Mouse (Mus musculus) Muller cell, postnatal 12 days (primary cell): ENCODE measurements at regions not wholly inside any gene's neighbourhood (a gene's known extent, or its start where the extent isn't known, plus 50 kb on each side); places are given as distances from the start of the nearest gene placed in this dataset.
A peak's percentile ranks its signal among the peaks of the same experiment; 100 is the strongest.

ENCODE experiments used
- DNase-seq: peaks from one replicate; pipeline ENCODE4 v3.0.0-alpha.2; 2015; ENCODE audit errors: inconsistent ontology term

DNA sequence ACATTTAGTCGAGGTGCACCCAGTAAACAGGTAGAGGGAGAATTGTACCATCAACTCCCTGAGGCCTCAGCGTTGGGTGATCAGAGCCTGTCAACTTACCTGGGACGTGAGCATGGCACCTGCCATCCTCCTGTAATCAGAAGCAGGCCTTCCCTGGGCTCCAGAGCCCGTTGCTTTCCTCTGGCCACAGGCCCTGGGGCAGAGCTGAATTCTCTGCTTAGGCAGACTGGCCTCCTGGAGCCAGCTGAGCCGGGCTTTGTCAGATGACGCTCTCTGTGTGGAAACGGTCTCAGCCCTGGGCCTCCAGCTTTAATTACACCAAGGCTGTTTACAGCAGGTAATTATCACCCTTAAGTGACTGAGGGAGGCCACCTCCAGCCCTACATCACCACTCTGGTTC, 92.6 kb upstream of the Pmepa1 start:
- no peak for DNase-seq

DNA sequence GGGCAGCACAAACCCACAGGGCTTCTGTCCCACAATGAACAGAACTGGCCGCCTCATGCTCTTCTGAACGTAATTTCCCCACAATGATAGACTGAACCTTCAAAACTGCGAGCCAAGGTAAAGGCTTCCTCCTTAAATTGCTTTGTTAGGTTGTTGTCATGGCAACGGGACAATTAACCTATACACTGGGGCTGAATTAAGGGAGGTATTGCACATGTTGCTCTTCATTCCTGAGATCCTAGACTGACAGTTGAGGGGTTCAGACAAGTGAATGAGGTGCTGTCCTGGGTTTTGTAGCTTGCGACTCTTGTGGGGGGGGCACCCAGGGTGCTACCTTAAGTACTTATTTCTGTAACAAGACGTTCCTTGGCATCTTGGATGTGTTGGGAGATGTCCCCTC, 100.6 kb upstream of the Pmepa1 start:
- no peak for DNase-seq

DNA sequence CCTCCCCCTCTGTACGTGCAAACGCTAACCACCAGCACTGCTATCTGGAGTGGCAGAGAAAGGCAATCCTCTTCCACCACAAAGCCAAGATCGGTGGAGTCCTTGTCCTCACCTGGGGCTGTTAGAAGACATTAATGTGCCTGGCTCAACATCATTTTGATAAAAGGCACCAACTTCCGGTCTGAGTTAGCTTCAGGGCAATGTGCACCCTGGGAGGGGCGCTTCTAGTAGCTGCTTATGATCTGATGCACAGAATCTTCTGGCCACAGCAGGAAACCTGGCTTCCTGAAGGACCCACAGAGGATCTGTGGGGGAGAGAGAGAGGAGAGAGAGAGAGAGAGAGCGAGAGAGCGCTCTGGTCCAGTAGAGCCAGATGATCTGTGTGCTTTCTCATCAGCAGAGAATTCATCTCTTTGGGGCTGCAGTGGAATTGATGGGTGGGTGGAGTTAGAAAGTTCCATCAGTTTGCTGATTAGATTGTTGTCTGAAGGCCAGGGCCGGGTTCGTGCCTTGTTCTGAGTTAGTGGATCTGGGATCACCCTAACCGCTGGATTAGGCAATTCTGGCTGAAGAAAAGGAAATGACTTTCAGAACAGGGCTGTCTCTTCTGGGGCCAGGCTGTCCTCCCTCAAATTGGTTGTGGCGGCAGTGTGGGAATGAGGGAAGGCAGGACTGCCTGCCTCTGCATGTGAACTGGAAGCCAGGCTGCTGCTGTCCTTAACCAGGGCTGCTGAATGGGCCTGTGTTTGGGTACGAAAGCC, 101.3 kb upstream of the Pmepa1 start:
- DNase-seq, result peak; percentile 65

DNA sequence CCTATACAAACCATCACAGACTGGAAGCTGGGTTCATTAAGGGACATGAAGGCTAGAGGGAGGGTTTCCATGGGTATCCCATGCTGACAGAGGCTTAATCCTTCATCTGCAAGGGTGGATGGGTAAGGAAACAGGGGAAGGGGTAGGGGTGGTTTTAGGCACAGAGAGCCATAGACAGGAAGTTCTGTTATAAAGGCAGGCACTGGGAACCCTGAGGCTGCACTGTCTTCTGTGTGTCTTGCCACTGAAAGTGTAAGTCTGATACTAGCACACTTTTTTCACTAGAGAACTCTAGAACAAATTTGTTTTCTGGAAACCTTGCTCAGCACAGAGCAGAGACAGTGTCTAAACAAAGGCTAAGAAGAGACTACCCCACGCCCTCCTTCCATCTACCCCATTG, 103.4 kb upstream of the Pmepa1 start:
- DNase-seq, result no peak

DNA sequence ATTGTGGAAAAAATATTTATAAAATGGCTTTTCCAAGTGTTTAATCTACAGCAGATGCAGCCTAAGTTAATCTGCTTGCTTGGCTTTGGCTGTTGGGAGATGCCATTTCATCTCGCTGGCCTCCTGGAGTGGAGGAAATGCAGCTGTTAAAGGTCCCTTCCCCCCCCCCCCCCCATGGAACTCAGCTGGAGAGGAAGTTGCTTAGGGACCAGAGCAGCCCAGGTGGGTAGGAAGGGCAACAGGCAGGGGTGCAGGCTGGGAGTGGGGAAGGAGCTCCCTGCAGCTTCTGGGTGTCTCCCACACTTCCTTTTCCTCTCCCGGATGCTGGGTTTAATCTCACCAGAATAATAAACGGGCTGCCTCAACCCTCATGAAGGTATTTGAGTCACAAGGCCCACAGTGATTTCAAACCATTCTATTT, 104.0 kb upstream of the Pmepa1 start:
- DNase-seq, result no peak

DNA sequence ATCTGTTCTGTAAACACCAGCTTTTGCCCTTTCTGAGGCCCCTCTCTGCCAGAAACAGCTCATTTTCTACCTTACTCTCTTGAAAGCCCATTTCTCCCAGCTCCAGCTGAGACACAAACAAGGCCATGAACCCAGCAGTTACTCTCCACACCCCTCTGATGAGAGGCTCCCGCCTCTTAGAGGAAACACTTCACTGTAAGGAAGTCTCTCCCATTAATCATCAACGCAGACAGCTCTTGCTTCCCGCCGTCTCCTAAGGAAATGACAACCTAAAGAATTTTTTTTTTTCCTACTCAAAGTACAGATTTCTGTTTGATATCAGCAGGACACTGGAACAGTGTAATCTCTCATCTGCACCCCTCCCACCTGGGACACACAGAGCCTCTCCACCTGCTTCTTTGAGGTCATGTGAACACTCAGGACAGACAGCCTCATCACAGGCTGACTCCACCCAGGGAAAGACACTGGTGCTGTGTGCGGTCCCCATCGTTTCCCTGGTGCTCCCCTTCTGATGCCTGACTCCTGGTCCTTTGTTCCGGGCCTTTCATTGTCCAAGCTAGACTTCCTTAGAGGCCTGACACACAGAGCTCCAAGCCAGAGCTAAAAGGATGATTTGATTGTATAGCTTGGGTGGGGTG, 106.0 kb upstream of the Pmepa1 start:
- DNase-seq, result no peak

DNA sequence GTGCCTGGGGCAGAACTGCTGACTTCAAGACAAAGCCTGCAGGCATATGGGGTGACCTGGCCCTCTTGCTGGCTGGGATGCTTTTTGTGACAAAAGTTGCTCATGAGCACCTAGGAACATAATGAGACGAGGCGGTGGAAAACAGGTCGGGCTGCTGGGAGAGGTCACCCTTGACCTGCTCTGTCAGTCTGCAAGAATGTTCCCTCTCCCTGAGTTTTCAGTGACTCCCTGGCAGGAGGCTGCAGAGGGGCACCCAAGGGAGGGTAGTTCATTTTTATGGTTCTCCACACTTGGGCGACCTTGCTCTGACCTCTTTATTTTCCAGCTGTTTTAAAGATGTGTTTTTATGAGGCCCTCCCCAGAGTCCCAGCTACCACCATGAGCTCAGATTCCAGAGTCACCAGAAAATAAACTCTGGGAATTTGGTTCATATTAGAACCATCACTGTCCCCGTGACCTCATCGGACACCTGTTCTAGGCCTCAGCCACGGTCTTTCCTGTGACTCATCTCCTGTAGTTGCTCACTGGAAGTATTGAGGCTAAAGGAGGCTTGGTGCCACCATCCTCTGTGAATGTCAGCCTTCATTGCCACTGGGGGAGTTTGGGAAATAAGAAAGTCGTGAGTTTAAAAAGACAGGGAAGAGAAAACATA, 108.7 kb upstream of the Pmepa1 start:
- DNase-seq, result peak; percentile 62

DNA sequence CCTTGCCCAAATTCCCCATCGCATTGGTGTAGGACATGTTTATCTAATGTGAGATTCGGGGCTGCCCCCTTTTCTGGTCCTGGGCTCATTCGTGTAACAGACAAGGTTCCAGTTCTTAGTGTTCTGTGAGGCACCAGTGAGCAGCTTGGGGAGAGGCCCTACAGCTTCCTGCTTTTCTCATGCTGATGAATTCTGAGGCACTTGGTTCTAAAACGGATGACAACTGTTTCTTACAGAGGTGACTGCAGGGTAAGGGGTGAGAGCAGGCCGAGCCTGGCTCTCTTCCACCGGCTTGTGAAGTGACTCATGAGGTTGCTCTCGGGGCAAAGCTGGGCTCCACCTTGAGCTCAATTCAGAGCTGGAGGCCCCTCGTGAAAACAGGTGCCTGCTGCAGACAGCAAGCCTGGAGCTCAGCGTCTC, 109.4 kb upstream of the Pmepa1 start:
- DNase-seq, result no peak

DNA sequence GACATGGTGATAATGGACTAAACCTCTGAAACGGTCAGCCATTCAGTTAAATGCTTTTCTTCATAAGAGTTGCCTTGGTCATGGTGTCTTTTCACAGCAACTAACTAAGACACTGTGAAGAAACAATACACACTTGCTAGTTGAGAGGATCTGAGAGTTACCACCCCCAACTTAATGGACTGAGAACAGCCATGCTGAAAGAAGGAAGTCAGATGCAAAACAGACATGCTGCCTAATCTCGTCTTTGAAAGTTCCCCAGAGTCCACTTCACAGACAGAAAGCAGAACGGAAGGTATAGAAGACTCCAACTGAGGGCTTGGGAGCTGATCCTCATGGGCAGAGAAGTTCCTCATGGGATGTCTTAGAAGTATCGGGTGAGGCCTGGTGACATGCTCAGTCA, 111.8 kb upstream of the Pmepa1 start:
- DNase-seq, result no peak

DNA sequence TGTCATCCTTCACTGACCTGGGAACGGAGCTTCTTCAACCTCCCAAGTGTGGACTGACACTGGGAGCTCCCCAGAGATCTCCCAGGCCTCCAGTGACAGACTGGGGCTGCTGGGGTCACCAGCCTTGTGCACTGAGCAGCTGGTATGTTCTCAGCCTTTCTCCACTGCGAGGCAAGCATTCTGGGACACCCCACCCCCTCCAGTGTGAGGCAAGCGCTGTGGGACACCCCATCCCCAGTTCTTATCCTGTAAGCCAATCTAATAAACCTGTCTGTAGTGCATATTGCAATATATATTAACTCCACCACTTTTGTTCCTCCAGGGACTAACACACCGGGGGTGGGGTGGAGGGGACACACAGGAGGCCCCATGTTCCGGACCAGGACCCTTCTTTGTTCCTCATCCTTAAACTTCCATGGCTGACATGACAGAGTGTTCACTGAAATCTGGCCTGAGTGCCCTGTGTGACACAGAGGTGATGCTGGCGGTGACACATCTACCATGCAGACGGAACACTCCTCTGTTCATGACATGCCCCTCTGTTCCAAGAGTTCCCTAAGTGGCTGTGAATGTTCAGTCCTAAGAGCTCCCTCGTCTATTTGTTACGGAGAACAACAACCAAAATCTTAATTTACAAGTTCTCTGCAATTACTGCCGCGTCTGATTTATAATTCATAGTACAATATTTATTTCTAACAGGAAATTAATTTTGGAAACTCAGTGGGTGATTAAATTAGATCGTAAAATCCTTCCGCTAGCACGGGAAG, 116.4 kb upstream of the Pmepa1 start:
- DNase-seq, result no peak

DNA sequence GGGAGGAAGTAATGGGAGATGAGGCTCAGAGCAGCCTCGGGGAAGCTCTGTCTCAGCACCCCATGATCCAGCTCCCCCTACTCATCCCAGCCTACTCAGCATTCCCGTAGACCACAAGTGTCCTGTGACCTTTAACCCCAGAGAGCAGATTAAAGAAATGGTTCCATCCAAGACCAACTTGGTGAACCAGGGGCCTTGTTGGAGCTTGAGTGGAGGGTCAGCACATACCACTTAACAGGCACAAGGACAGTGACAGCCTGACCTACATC, 116.9 kb upstream of the Pmepa1 start:
- DNase-seq, result no peak

DNA sequence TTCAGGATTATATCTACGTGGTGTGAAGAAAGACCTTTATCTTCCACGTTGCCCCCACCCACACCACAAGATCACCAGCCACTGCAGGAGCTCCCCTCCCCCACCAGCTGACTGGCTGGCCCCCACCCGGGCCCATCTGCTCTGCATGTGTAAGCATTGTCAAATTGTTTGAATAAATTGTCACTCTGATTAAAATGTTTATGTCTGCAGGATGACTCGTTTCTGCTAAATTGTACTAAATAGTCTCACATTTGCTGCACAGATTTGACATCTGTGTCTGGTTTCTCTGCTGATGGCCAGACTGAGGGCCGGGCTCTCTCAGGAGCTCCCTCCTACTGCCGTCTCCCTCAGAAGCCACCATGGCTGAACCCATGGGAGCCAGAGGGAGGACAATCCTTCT, 119.2 kb upstream of the Pmepa1 start:
- no peak for DNase-seq

DNA sequence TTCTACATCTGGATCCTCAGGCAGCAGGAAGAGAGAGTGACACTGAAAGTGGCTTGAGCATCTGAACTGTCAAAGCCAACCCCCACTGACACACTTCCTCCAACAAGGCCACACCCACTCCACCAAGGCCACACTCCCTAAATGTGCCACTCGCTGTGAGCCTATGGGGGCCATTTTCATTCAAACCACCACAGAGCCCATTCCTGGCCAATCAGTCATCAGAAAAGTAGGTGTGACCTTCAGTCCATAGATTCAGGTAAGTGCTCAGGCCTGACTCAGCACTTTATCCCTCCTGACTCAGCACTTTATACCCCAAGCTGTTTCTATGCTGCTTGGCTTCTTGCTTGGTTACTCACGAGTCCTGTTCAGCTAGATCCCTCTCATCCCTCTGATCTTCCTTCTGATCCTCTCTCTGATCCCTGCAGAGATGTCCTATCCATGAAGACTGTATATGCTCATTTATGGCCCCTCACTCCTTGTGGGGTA, 121.6 kb upstream of the Pmepa1 start:
- no peak for DNase-seq

DNA sequence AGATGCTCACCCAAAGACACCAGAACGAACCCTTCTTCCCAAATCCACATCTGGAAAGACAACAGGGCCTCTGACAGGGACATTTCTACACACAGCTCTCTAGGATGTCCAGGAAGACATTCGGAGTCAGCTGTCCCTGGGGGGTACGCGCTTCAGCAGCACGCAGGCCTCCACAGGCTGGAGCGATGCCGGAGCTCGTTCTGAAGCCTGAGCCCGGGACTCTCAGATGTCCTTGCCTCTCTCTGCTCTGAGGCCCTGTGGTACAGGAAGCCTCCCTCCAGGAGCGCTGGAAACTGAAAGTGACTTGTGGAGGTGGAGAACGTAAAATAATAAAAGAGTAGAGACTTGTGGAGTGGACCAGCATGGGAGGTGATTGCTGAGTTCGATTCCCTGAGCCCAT, 116.8 kb upstream of the 1700021F07Rik start:
- no peak for DNase-seq

DNA sequence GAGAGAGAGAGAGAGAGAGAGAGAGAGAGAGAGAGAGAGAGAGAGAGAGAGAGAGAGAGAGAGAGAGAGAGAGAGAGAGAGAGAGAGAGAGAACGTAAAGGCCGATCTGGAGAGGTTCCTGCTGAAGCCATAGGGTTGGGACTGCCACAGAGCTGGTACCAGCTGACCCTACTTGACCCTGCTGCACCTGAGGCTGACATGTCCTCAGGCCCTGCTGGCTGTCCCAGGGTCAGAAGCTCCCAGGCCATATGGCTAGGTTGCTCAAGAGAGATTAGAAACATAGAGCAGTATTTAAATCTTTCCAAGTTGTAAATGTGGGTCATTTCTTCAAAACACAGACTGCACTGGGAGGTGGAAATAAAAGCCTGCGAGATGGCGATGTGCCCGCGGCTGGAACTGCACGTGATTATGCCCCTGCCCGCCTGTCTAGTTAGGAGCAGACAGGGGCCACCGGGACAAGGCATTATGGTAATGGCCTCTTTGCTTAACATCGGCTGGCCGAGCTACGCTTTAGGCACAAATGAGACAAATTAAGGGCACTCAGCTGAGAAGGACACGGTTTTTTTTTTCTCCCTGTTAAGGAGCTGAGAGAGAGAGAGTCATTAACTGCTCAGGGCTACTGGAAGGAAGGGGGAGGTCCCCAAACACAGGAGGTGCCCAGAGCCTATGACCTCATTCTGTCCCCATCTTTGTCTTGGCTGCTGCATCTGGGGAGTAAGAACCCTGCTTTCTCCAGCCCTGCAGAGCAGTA, 115.9 kb upstream of the 1700021F07Rik start:
- peak; percentile 66 for DNase-seq

DNA sequence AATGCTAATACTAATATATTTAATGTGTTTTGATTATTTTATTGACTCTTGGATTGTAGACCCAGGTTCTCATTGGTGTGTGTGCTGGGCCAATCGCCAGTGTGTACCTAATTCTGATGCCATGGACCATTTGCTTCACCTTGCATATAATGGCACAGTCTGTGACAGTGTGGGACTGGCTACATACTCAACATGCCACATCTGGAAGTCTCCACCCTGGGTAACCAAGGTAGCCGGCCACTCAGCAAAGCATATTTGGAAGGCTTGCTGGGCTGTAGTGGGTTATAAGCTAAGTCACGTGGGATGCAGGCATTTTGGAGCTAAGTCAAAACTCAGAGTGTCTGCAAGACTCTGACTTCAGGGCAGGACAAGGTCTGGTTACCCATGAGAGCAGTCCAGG, 115.3 kb upstream of the 1700021F07Rik start:
- DNase-seq, result no peak

DNA sequence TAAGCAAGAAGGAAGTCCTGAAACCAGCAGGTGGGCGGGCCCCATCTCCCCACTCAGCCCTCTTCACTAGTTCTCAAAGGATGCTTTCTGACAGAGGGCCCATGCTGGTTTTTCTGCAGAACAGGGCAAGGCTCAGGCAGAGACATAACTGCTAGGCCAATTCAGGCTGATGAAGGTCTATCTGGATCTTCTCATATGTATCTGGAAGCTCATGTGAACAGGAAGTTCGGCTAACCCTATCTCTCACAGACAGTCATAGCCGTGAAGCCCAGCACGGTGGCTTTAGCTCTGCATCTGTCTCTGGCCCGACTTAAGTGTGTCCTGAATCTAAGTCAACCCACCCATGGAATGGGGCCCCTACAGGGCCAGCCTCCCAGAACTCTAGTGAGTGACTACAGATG, 113.7 kb upstream of the 1700021F07Rik start:
- no peak for DNase-seq

DNA sequence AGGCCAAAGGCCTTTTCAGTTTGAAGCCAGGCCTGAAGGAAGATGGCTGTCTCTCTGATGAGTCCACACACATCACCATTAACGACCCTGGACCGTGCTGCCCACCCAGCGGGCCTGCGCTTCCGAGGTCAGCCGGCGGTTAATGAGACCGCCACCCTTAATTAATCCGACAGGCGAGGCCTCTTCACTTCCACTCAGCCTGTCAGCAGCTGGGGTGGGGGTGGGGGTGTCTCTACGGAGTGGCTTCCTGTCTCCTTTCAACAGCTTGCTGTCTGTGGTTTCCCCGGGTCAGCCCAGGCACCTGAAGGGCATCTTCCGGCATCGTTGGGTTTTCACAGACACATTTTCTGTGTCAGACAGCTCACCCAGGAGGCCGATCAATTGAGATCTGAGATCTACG, 113.0 kb upstream of the 1700021F07Rik start:
- peak; percentile 99 for DNase-seq

DNA sequence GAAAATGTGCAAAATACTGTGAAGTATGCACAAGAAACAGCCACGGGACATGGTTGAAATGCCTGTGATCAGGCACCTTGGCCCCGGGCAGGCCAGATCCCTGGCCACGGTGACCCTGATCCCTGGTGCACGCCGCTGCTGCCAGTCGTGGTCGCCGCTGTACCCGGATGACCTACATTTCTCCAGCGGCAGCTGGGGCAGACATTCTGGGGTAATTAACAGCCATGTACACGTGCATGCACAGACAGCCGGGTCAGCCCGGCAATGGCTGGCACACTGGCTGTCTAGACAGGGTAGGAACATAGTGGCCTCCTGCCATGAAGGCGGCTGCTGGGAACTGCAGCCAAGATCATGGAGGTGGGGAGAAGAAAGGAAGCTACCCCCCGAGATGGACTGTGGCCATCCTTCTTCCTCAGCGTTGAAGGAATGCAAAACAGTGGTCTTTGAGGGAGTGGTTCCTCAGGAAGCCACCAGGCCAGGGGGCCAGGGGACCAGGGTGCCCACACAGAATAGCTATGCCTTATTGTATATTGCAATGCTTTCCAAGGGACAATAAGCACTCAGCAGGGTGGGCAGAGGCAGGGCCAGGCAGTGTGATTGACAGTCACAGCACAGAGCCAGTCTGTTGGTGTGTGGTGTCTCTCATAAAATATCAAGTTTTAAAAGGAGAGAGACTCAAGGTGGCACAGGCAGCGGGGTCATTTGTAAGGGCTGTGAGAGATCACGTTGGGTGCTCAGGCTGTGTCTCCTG, 108.3 kb upstream of the 1700021F07Rik start:
- peak; percentile 95 for DNase-seq

DNA sequence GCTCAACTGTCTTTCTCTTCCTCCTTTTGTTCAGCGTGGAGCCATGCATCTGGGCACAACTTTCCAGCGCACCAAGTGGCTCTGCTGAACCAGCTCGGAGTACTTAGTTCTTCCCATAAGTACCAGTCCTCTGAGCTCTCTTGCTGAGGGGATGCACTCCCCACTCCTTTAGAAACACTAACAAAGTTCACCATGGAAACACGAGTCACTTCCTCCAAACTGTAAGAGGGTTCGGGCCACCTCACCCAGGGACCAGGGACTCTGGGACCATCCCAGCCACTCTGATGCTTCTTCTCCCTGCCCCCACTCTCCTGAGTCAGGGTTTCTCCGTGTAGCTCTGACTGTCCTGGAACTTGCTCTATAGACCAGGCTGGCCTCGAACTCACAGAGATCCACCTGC, 107.0 kb upstream of the 1700021F07Rik start:
- no peak for DNase-seq

DNA sequence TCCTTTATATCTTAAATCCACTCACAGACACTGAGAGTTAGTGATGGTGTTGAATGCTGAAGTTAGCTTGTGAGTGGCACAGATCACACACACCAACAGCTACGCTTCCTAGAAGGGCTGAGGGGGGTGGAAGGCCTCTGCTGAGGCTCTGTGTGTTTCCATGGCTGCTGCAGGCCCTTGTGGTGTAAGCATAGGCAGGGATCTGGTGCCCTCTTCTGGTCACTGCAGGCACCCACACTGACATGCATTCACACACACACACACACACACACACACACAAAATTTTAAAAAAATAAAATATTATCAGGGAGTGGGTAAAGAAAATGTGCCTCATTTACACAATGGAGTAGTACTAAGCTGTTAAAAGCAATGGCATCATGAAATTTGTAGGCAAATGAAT, 105.5 kb upstream of the 1700021F07Rik start:
- DNase-seq, result no peak
